Mouse (Mus musculus) adrenal gland, postnatal 4 days (tissue): ENCODE measurements around the gene Tnni1. TPM values are rescaled to one million over a fixed set of nuclear protein-coding genes. Genes with fewer than 3 reads are reported as not detected.

Source experiments
- DNase-seq, 2 experiments: peaks; one replicate each; pipeline ENCODE4 v3.0.0; 2021 to 2022; ENCODE audit warnings: low spot score in 2 of 2, mixed read lengths in 2 of 2
- total RNA-seq, 2 experiments: library from RNA; stranded (reverse); gene quantifications; 2 replicates each; pipeline ENCODE4 v1.2.3; 2021

Tnni1 gene
- total RNA-seq, 2 experiments from 2014 or later, result 4.4 to 13.1 TPM

DNA sequence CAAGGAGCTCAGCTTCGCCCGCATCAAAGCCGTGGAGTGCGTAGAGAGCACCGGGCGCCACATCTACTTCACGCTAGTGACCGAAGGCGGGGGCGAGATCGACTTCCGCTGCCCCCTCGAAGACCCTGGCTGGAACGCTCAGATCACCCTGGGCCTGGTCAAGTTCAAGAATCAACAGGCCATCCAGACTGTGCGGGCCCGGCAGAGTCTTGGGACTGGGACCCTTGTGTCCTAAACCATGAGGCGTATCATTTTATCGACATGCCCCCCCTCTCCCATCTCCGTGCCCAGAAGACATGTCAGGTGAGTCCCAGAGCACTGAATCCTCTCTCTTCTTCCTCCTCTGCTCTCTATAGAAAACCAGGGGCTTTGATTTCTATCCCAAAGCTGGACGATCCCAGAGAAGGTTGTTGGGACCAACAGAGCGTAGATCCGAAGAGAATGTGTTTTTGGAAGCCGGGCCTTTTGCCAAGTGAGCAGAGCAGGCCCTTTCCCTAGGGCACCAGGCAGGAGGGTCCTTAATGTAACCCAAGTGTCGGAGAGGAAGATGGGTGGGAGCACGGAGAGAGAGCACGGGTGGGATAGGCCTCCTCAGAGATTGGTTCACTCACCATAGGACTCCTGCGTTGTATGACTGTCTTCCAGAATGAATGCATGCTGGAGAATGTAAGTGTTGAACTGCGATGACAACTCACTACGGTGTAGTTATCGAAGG lies 12.5 kb upstream of the Tnni1 start:
- no peak for DNase-seq

- no peak for DNase-seq
Measured at GRCm38 (mm10) chr1:135767324-135767890, 11.8 kb upstream of the Tnni1 start.

DNA sequence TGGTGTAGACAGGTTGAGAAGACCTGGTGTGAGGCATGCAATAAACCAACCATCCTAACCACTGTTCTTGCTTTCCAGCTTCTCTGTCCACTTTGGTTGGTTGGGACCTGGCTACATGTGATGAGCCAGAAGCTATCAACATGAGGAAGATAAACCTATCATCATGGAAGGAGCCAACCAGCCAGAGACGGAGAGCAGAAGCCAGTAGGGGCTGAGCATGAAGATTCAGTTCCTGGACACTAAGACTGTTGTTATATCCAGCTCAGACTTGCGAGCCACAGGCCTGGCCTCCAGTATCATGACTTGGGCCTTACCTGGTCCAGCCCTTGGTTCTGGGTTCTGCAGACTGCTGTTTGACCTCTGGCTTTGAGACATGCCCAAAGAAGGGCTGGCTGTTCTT lies 10.8 kb upstream of the Tnni1 start:
- DNase-seq, result no peak

- no peak for DNase-seq
Measured at GRCm38 (mm10) chr1:135770237-135770636, 9.0 kb upstream of the Tnni1 start.

DNA sequence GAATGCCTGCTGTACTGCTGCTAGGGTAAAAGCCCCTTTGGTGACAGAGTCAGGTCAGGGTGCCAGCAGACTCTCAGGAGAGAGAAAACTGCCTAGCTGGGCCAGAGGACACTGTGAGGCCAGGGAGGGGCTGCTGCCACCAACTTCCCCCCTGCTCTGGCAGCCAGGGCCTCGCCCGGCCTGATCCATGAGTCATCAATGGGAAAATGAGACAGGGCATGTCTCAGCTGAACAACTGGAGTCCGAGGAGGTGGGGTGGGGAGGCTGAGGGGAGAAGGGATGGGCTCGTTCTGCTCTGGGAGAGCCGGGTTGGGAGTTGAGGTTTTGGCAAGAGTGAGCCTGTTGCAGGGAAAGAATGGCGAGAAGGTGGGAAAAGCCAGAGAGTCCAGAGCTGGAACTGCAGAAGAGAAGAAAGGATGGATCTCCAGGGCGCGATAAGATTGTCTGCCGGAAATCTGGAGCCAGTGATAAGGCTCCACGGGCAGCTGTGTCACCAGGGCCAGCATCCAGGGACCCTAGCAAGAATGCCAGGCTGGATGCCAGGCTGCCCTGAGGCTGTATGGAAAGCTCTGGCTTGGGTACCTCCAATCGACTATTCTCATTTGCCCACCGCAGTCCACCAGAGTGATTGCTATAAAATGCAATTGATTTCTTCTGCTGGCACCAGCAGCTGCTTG lies 8.2 kb upstream of the Tnni1 start:
- DNase-seq, result peak in 1 of 2 experiments; percentile 24

- DNase-seq, result no peak
Measured at GRCm38 (mm10) chr1:135771573-135771970, 7.7 kb upstream of the Tnni1 start.

GRCm38 (mm10) chr1:135776596-135776995 lies 2.6 kb upstream of the Tnni1 start:
- DNase-seq, result no peak

- no peak for DNase-seq
Measured at GRCm38 (mm10) chr1:135777046-135777445, 2.2 kb upstream of the Tnni1 start.

- DNase-seq, result no peak
Measured at GRCm38 (mm10) chr1:135780649-135781048, 1.4 kb downstream of the Tnni1 start.

DNA sequence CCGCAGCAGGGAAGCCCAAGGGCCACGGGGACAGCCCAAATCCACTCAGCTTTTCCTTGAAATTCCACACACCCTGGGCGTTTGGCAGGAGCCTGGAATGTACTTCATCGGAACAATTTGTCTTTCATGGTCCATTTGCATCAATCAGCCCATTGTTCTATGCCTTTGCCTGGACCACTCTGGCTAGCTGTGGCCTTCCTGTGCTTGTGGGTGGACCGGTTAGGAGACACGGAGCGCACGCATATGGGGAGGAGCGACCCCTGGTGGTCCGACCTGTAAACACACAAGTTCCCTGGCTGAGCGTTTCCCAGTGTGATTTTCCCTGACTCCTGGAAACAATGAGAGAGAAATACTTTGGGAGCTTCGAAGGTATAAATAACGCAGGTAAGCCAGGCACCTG lies 2.0 kb downstream of the Tnni1 start:
- DNase-seq, result peak; percentile 40 to 44

GRCm38 (mm10) chr1:135782816-135783215 lies 3.6 kb downstream of the Tnni1 start:
- DNase-seq, result no peak

DNA sequence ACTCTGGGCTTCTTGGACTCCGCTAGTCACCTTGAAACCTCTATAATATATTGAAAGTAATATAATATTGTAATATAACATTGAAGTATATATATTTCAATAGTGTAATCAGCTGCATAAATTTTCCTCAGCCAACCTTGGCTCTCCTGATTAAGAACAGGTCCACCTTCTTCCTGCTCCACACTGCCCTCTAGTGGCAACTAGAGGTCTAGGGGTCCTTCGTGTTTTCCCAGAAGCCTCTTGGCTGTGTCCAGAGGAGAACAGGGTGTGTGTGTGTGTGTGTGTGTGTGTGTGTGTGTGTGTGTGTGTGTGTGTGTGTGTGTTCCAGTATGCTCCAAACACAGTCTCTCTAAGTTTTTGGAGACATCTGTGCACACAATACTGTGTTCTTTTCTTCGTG lies 8.6 kb downstream of the Tnni1 start:
- DNase-seq, result peak in 1 of 2 experiments; percentile 60

DNA sequence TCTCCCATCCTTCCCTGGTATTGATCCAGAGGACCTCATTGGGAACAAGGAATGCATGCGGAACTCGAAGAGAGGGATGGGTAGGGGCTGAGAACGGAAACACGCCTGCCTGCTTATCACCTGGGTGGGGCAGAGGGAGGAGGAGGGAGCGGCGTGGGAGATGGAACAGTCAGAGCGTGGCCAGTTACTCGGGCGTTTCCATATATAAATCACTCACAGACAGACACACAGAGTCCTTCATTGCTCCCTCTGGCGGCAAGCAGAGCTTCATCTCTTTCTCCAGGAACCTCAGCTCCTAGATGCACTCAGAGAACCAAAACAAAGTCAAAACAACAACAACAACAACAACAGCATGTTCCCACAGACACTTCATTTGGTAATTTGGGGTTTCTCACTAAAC lies 9.5 kb downstream of the Tnni1 start:
- DNase-seq, result no peak

DNA sequence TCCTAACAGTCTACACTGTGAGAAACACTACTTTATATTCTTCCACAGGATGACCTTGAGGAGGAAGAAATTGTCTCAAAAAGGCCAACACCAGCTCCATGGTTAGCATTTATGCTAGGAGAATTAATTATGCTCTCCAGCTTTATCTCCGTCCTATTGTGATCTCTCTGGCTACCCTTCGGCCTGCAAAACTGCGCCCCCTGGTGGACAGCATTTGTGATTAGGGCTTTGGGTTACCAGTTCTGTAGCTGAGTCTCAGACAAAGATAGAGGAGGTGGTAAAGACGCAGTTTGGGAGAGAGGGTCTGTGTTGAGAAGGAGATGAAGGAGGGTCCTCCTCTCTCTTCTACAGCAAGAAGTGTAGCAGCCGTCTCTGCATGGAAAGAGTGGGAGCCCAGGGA lies 10.6 kb downstream of the Tnni1 start:
- DNase-seq, result peak; percentile 37 to 64

GRCm38 (mm10) chr1:135792143-135792939 lies 13.1 kb downstream of the Tnni1 start:
- no peak for DNase-seq

DNA sequence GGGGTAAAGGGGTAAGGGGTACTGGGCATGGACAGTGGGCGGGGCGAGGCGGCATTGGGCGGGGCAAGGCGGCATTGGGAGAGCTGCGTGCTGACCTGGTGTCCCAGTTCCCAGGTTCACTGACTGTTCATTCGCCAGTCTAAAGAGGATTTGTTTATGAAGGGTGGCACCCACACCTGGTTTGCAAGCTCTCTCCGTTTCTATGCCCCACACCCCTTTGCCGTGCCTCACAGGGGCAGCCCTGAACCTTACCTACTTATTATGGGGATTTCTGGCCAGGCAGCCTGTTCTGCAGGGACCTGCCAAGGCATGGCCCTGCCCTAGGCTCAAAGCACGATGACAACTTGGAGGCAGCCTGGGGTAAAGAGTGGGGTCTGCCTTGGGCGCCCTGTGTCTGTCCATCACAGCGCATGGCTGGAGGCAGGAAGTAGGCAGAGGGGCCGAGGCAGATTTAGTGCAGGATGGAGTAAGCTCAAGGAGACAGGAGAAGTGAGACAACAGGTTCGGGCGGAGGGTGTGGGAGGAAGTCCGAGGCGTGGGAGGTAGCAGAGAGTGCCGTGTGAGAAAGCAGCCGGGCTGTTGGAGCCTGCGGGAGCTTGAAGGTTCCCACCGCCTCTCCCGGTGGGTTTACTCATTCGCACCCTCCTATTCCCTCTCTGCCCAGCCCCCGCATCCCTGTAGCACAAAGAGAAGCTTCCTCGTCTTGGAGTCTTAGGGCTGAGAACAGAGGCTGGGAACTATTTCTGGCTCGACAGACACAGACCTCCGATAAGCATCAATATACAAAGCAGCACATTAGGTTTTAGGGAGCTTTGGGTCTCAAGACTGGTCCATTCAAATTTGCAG lies 14.4 kb downstream of the Tnni1 start:
- DNase-seq, result no peak

GRCm38 (mm10) chr1:135794216-135795134 lies 15.2 kb downstream of the Tnni1 start:
- DNase-seq, result no peak

DNA sequence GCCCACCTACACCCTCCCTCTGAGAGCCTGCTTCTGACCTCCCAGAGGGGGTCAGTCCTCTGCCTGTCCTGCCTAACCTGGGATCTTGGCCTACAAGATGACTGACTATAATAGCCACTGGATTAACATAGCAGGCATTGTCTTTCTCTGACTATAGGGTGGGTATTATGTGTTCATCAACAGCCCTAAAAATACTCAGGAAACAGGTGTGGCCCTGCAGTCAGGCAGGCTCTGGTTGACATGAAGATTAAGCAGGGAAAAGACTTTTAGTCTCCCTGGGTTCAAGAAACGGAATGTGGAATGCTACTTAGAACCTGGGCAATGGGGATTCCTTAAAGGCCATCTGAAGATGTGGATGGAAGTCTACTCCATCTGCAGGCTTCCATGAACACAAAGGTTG lies 19.3 kb downstream of the Tnni1 start:
- DNase-seq, result no peak

GRCm38 (mm10) chr1:135799109-135799627 lies 19.9 kb downstream of the Tnni1 start:
- no peak for DNase-seq
